Mouse (Mus musculus) heart, postnatal 0 days (tissue): ENCODE results near the gene Odr4. TPM values are rescaled to one million over a fixed set of nuclear protein-coding genes. Genes with fewer than 3 reads are reported as not detected.

Experiments used
- ATAC-seq: fragments of 200-750 bp; cut with Nextera tagmentation; 2 replicates; pipeline ENCODE4 v1.8.0; 2017; ENCODE audit warnings: low read depth, moderate number of reproducible peaks, moderate library complexity; ENCODE audit not compliant: insufficient read depth
- DNase-seq: peaks from one replicate; pipeline ENCODE4 v3.0.0-alpha.2; 2016; ENCODE audit warnings: low spot score
- H3K27ac ChIP-seq: fragments of 300-500 bp; sonication (generic); 2 replicates; pipeline ENCODE4 v1.5.1; 2014; ENCODE audit warnings: low read depth, mild to moderate bottlenecking
- H3K27me3 ChIP-seq: fragments of 300-500 bp; sonication (generic); 2 replicates; pipeline ENCODE4 v1.6.1; 2014; ENCODE audit warnings: low read length, mixed read lengths; ENCODE audit not compliant: control insufficient read depth, insufficient read depth
- H3K36me3 ChIP-seq: fragments of 300-500 bp; sonication (generic); replicated peaks from 2 replicates; pipeline ENCODE4 v1.6.1; 2014; ENCODE audit warnings: low read length, mixed read lengths; ENCODE audit not compliant: control insufficient read depth, insufficient read depth
- H3K4me1 ChIP-seq: fragments of 300-500 bp; sonication (generic); 2 replicates; pipeline ENCODE4 v1.6.1; 2014; ENCODE audit warnings: antibody characterized with exemption; ENCODE audit not compliant: control insufficient read depth, insufficient read depth
- H3K4me2 ChIP-seq: fragments of 300-500 bp; sonication (generic); 2 replicates; pipeline ENCODE4 v1.6.1; 2014; ENCODE audit warnings: low read depth, mild to moderate bottlenecking, low read length, moderate library complexity
- H3K4me3 ChIP-seq: fragments of 300-500 bp; sonication (generic); 2 replicates; pipeline ENCODE4 v1.5.1; 2014; ENCODE audit warnings: low read depth, low read length
- H3K9ac ChIP-seq: fragments of 300-500 bp; sonication (generic); replicated peaks from 2 replicates; pipeline ENCODE4 v1.6.1; 2014; ENCODE audit warnings: low read depth, low read length, mixed read lengths
- H3K9me3 ChIP-seq: fragments of 300-500 bp; sonication (generic); replicated peaks from 2 replicates; pipeline ENCODE4 v1.6.1; 2016; ENCODE audit warnings: low read length; ENCODE audit not compliant: control insufficient read depth
- CTCF ChIP-seq: IDR thresholded peaks from 2 replicates; pipeline ENCODE4 v1.5.1; 2016; ENCODE audit warnings: antibody characterized with exemption, control low read depth, low read depth
- EP300 ChIP-seq: IDR thresholded peaks from 2 replicates; pipeline ENCODE4 v1.6.1; 2016; ENCODE audit warnings: antibody characterized with exemption, low read depth
- WGBS: fragments of 180-500 bp; shearing (Covaris S2); extraction: QIAGEN DNeasy Blood & Tissue Kit; methylation state at CpG from one replicate; pipeline ENCODE4 v1.1.7; 2014; 5-methylcytosine and 5-hydroxymethylcytosine counted together
- polyA plus RNA-seq: library from polyadenylated mRNA; unstranded; fragments of >200 nt; fragmentation: Nextera tagmentation; extraction: Ambion mirVana; gene quantifications from 2 replicates; pipeline ENCODE4 v1.2.1, GENCODE M21; 2015
- total RNA-seq: library from RNA; depleted of rRNA; stranded (reverse); fragments of >200 nt; gene quantifications from 2 replicates; pipeline ENCODE4 v1.2.3, GENCODE M21; 2014; ENCODE audit warnings: low replicate concordance; rRNA removed

Odr4 gene
- 10.7 and 36.4 TPM in 2 replicates for total RNA-seq
- 42.9 and 45.7 TPM in 2 replicates for polyA plus RNA-seq

DNA sequence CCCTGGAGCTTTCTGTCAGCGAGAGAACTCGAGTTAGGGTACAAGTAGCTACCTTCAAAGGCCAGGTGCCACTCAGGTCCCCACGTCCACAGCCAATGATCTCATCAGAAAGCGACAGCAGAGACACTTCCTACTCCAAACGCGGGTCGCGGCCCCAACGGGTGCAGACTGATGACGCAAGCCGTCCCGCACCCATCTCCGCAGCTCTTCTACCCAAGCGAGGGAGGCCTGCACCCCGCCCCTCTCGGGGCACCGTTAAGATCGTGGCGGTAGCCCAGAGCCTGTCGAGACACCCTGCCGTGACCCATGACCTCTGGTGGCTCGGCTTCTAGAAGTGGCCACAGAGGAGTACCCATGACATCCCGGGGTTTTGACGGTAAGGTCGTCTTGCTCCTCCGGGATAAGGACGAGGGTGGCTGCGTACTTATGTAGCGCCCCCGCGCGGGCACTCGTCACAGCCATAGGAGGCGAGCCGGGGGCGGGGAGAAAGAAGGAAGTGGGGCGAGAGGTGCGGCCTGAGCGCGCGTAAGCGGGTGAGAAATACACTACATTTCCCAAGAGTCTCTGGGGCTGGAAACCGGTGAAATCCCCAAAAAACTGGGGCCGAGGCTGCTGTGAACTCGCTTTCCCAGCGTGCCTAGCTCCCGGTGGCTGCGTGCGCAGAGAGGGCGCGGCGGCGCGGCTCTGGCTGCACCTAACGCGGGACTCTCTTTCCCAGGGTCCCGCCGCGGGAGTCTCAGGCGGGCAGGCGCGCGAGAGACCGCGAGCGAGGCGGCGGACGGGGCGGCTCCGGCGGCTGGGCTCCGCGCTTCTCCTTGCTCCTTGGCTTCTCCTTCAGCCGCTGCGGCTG, at the start of gene Odr4, which contains the start of gene Tpr:
TSS of gene Odr4 (minus strand) at position 443 of the 850 bp plus-strand sequence.
TSS of gene Tpr (plus strand) at position 201 of the 850 bp plus-strand sequence.
- ATAC-seq (peak; percentile 95), DNase-seq (peak; percentile 99)
- under 1% methylated on average over 69 of the region's 76 CpGs for WGBS
- peak within 1 kb of the TSS; percentile 74 for H3K9ac ChIP-seq
- TF ChIP-seq EP300, result peak; percentile 47; the same call in 1 of the 2 replicates
- TF ChIP-seq CTCF, result peak; percentile 72
- H3K36me3 ChIP-seq, result peaks cover 39% of the 10 kb centered on the region
- H3K4me3 ChIP-seq, result peak within 1 kb of the TSS; percentile 70
- H3K27me3 ChIP-seq, result no peaks in the 10 kb centered on the region
- peak within 1 kb of the TSS; percentile 95 for H3K27ac ChIP-seq
- peak within 1 kb of the TSS; percentile 86 for H3K4me2 ChIP-seq
- H3K4me1 ChIP-seq, result 0 out of 2 replicates have a peak, but pooled peaks cover 3% of the 10 kb centered on the region
- H3K9me3 ChIP-seq, result no peaks in the 10 kb centered on the region

DNA sequence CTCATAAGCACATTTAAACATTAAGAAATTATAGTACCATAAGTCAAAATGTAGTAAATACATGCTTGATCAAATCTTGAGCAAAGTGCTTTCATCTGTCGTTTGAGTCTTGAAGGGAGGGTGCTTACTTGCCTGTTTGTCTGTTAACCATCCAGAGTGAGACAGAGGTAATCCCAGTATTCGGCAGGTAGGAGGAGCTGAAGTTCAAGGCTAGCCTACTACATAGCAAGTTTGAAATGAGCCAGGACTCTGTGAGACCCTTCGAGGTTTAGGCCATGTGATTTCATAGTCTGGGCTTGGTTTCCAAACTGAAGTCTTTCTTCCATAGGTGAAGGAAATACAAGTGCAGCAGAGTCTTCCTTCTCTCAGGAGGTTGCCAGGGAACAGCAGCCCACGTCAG, 48.9 kb upstream of the Odr4 start:
- TF ChIP-seq CTCF, result no peak
- Histone ChIP-seq H3K9ac (no peak overlapping the region), H3K4me1 (no peaks in the 10 kb centered on the region), H3K4me3 (no peak overlapping the region), H3K27ac (no peak overlapping the region), H3K9me3 (no peaks in the 10 kb centered on the region), H3K36me3 (peaks cover 82% of the 10 kb centered on the region), H3K4me2 (no peak overlapping the region), H3K27me3 (no peaks in the 10 kb centered on the region)
- DNase-seq (no peak), ATAC-seq (no peak)
- WGBS, result 74% methylated on average over 4 of the region's 4 CpGs

DNA sequence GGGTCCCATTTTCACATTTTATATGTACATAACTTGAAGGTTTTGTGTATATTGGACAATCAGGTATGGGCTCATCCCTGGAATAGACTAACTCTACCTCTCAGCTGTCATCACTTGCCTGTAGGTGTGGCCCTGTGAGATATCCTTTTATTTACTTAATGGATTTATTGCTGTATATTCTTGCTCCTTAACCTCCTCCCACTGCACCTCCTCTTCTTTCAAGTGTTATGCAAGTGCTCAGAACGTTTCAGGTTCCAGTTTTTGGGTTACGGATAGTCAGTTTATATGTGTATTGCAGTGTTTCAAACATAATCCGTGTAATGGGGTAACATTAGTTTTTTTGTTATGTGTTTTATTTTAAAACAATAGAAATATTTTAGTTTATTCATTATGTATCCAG, 45.8 kb upstream of the Odr4 start:
- no peaks in the 10 kb centered on the region for H3K4me1 ChIP-seq
- no peak overlapping the region for H3K9ac ChIP-seq
- H3K4me3 ChIP-seq, result no peak overlapping the region
- no peak for TF ChIP-seq CTCF
- no peak for TF ChIP-seq EP300
- no peaks in the 10 kb centered on the region for H3K27me3 ChIP-seq
- H3K36me3 ChIP-seq, result peaks cover 83% of the 10 kb centered on the region
- no peak overlapping the region for H3K4me2 ChIP-seq
- DNase-seq (no peak), ATAC-seq (no peak)
- 94% methylated on average over 3 of the region's 3 CpGs for WGBS
- no peaks in the 10 kb centered on the region for H3K9me3 ChIP-seq
- no peak overlapping the region for H3K27ac ChIP-seq

DNA sequence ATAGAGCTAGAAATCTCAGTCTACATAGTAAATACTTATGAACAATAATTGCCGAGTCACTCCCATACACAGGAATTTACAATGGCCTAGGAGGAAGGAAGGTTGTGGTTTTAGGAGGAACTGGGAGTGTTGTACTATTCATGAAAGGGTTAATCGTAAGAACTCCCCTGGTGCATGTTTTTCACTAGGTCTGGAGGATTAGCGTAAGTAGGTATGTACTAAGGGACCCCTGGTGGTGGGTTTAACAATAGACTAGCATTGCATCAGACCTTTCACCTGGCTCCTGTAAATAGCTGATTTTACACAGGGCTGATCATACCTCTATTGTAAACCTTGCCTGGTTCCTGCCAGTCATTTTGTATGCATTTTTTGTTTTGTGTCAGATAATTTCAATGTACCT, 33.3 kb upstream of the Odr4 start:
- no peak overlapping the region for H3K4me2 ChIP-seq
- no peak overlapping the region for H3K9ac ChIP-seq
- no peaks in the 10 kb centered on the region for H3K27me3 ChIP-seq
- H3K36me3 ChIP-seq, result peaks cover 91% of the 10 kb centered on the region
- no peaks in the 10 kb centered on the region for H3K9me3 ChIP-seq
- no peak overlapping the region for H3K27ac ChIP-seq
- TF ChIP-seq EP300, result no peak
- TF ChIP-seq CTCF, result no peak
- H3K4me3 ChIP-seq, result no peak overlapping the region
- no peak for DNase-seq
- WGBS, result 69% methylated on average over 3 of the region's 3 CpGs
- no peak for ATAC-seq
- no peaks in the 10 kb centered on the region for H3K4me1 ChIP-seq

DNA sequence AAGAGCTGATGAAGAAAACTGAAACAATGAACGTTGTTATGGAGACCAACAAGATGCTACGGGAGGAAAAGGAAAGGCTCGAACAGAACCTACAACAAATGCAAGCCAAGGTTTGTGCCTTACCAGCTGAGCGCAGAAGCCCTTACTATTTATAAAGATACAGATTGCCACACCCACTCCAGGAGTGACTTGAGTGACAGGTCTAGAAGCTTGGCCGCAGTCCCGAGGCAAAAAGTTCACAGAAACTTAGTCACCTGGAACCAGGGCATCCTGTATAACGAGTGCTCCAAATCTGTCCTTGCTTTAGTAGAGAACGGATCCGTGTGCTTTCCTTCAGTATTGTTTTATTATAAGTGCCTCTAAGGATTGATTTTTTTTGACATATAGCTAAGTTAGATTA, 32.8 kb upstream of the Odr4 start:
- ATAC-seq, result peak; percentile 75
- peak; percentile 33 for DNase-seq
- 47% methylated on average over 9 of the region's 9 CpGs for WGBS

More for the DNA sequence above, 32.8 kb upstream of the Odr4 start:
- no peaks in the 10 kb centered on the region for H3K27me3 ChIP-seq
- no peak for TF ChIP-seq EP300
- no peak for TF ChIP-seq CTCF
- no peak overlapping the region for H3K4me3 ChIP-seq
- H3K27ac ChIP-seq, result no peak overlapping the region
- no peak overlapping the region for H3K9ac ChIP-seq
- no peaks in the 10 kb centered on the region for H3K4me1 ChIP-seq
- no peak overlapping the region for H3K4me2 ChIP-seq
- H3K9me3 ChIP-seq, result no peaks in the 10 kb centered on the region
- H3K36me3 ChIP-seq, result peaks cover 88% of the 10 kb centered on the region
